Mouse (Mus musculus): ENCODE measurements around the gene Cdh13.

- TF ChIP-seq POLR2A (IDR thresholded peaks at IDR 0.05; ENCODE audit: borderline replicate concordance, extremely low read depth, low read depth, low read length) (no peak), CTCF (IDR thresholded peaks at IDR 0.05; ENCODE audit: insufficient read depth, low read length) (no peak)
Observed at GRCm38 (mm10) chr8:118235626-118236025, 47.9 kb upstream of the Cdh13 start.
